Mouse (Mus musculus) cerebellum, adult 2 months (tissue): ENCODE data around the gene Osbpl10.

Experiments
- CTCF ChIP-seq: fragments of 200-500 bp; IDR thresholded peaks from 2 replicates; pipeline ENCODE4 v1.5.1; 2011; ENCODE audit warnings: low read depth, mild to moderate bottlenecking, control low read depth, low read length, moderate library complexity, borderline replicate concordance; ENCODE audit not compliant: insufficient read depth
- POLR2A ChIP-seq: fragments of 200-500 bp; IDR thresholded peaks from 2 replicates; pipeline ENCODE4 v1.6.1; 2011; ENCODE audit warnings: low read length, control low read depth, borderline replicate concordance; ENCODE audit not compliant: insufficient read depth

GRCm38 (mm10) chr9:115055041-115055830, 76.9 kb downstream of the Osbpl10 start:
- TF ChIP-seq CTCF (no peak), POLR2A (no peak)
